Mouse (Mus musculus) liver, embryonic 16.5 days (tissue): ENCODE measurements at regions not wholly inside any gene's neighbourhood (a gene's known extent, or its start where the extent isn't known, plus 50 kb on each side); places are given as distances from the start of the nearest gene placed in this dataset.
"Not testable (repeated sequence)": the region's sequence is repeated elsewhere in the genome, so short reads cannot be mapped to it uniquely, and the experiment has no call there.

Experiments used
- ATAC-seq: fragments of 200-750 bp; cut with Nextera tagmentation; 2 replicates; pipeline ENCODE4 v1.8.0; 2017; ENCODE audit warnings: low read depth, mild to moderate bottlenecking, moderate number of reproducible peaks, moderate library complexity
- H3K27ac ChIP-seq: fragments of 300-500 bp; sonication (generic); 2 replicates; pipeline ENCODE4 v1.5.1; 2014; ENCODE audit warnings: mild to moderate bottlenecking, low read length
- H3K27me3 ChIP-seq: fragments of 300-500 bp; sonication (generic); 2 replicates; pipeline ENCODE4 v1.6.1; 2014; ENCODE audit warnings: low read depth, low read length, mixed read lengths; ENCODE audit not compliant: control insufficient read depth, insufficient read depth
- H3K36me3 ChIP-seq: fragments of 300-500 bp; sonication (generic); 2 replicates; pipeline ENCODE4 v1.6.1; 2014; ENCODE audit warnings: mild to moderate bottlenecking; ENCODE audit not compliant: control insufficient read depth, insufficient read depth
- H3K4me1 ChIP-seq: fragments of 300-500 bp; sonication (generic); 2 replicates; pipeline ENCODE4 v1.6.1; 2014; ENCODE audit warnings: low read depth, low read length, mixed read lengths; ENCODE audit not compliant: control insufficient read depth
- H3K4me2 ChIP-seq: fragments of 300-500 bp; sonication (generic); 2 replicates; pipeline ENCODE4 v1.6.1; 2014; ENCODE audit warnings: low read depth, low read length, mixed read lengths
- H3K4me3 ChIP-seq: fragments of 300-500 bp; sonication (generic); 2 replicates; pipeline ENCODE4 v1.5.1; 2014; ENCODE audit warnings: low read depth, mild to moderate bottlenecking, low read length
- H3K9ac ChIP-seq: fragments of 300-500 bp; sonication (generic); 2 replicates; pipeline ENCODE4 v1.6.1; 2014; ENCODE audit warnings: low read depth, low read length
- H3K9me3 ChIP-seq: fragments of 300-500 bp; sonication (generic); replicated peaks from 2 replicates; pipeline ENCODE4 v1.6.1; 2016; ENCODE audit warnings: low read length; ENCODE audit not compliant: control insufficient read depth
- WGBS: fragments of 180-500 bp; shearing (Covaris S2); extraction: QIAGEN DNeasy Blood & Tissue Kit; methylation state at CpG from one replicate; pipeline ENCODE4 v1.1.7; 2014; ENCODE audit not compliant: insufficient replicate concordance; 5-methylcytosine and 5-hydroxymethylcytosine counted together

DNA sequence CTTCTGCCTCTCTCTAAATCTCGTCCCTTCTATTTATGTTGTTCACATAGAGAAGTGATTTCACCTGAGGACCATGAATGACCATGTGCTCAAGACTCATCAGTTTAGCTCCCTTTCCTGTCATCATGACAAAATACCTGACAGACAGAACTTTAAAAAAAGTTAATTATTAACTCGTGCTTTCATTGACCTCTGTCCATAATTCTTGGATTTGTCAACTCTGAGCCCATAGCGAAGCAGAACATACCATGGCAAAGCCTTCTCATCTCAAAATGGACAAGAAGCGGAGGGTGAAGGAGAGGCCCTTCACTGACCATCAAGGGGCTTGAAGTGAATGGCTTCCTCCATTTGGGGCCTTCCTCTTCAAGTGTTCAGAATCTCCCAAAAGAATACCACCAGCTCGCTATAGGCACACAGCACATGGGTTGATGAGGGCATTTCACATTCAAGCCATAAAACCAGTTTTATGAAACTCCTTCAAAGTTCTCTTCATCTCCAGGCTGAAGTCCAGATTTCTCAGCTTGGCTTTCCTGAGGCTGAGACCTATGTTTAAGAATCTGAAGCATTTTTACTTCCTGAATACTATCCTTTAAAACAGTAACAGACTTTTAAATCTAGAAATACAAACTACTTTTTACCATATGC is 144.0 kb upstream of the P2ry1 start:
- H3K4me2 ChIP-seq: no peak overlapping the region
- H3K27me3 ChIP-seq: no peaks in the 10 kb centered on the region
- no peak overlapping the region for H3K27ac ChIP-seq
- no peaks in the 10 kb centered on the region for H3K36me3 ChIP-seq
- H3K9me3 ChIP-seq: no peaks in the 10 kb centered on the region
- no peak overlapping the region for H3K9ac ChIP-seq
- H3K4me1 ChIP-seq: no peaks in the 10 kb centered on the region; the same call in 1 of the 2 replicates
- no peak overlapping the region for H3K4me3 ChIP-seq
- ATAC-seq: 0 out of 2 replicates have a peak, but pooled peaks have one; percentile 30
- WGBS: 68% methylated on average over 5 of the region's 5 CpGs

GRCm38 (mm10) chr3:60859119-60859515 is 143.5 kb upstream of the P2ry1 start:
- no peaks in the 10 kb centered on the region for H3K36me3 ChIP-seq
- no peaks in the 10 kb centered on the region for H3K27me3 ChIP-seq
- no peak overlapping the region for H3K4me2 ChIP-seq
- H3K9ac ChIP-seq: no peak overlapping the region
- no peak overlapping the region for H3K27ac ChIP-seq
- no peak for ATAC-seq
- no peaks in the 10 kb centered on the region; the same call in 1 of the 2 replicates for H3K4me1 ChIP-seq
- no peaks in the 10 kb centered on the region for H3K9me3 ChIP-seq
- WGBS: 71% methylated on average over 3 of the region's 3 CpGs
- H3K4me3 ChIP-seq: no peak overlapping the region

- ATAC-seq, H3K9me3 ChIP-seq, H3K4me1 ChIP-seq, H3K27me3 ChIP-seq, H3K9ac ChIP-seq, H3K27ac ChIP-seq, H3K36me3 ChIP-seq, H3K4me3 ChIP-seq, H3K4me2 ChIP-seq: not testable (repeated sequence)
- 81% methylated on average over 11 of the region's 11 CpGs for WGBS
Measured at GRCm38 (mm10) chr3:60876858-60877257, 125.7 kb upstream of the P2ry1 start.

- no peak overlapping the region for H3K4me2 ChIP-seq
- no peaks in the 10 kb centered on the region for H3K36me3 ChIP-seq
- 85% methylated on average over 3 of the region's 3 CpGs for WGBS
- H3K4me1 ChIP-seq: no peaks in the 10 kb centered on the region
- no peak overlapping the region for H3K9ac ChIP-seq
- H3K27me3 ChIP-seq: no peaks in the 10 kb centered on the region
- no peak for ATAC-seq
- no peak overlapping the region for H3K4me3 ChIP-seq
- no peaks in the 10 kb centered on the region for H3K9me3 ChIP-seq
- no peak overlapping the region for H3K27ac ChIP-seq
Measured at GRCm38 (mm10) chr3:60878880-60879279, 123.7 kb upstream of the P2ry1 start.

DNA sequence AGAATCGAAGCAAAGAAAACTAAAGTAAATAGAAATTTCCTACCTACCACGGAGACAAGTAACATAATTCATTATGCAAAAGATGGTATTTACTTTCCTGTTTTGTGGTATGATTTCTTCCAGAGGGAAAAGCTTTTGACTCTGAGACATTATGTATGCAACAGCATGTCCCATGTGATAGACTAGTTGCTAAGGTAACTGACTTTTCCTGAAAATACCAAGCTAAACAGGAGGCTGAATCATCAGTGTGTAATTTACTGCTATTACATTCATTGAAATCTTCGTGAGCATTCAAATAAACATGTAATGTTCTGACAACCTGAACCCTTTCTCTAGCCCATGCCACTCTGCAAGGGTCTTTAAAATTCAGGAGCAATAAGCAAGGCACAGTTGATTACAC is 118.6 kb upstream of the P2ry1 start:
- no peaks in the 10 kb centered on the region for H3K27me3 ChIP-seq
- no peaks in the 10 kb centered on the region for H3K4me1 ChIP-seq
- ATAC-seq: no peak
- no peak overlapping the region for H3K27ac ChIP-seq
- H3K4me2 ChIP-seq: no peak overlapping the region
- no peaks in the 10 kb centered on the region for H3K36me3 ChIP-seq
- 50% methylated on average over 3 of the region's 3 CpGs for WGBS
- H3K9me3 ChIP-seq: no peaks in the 10 kb centered on the region
- H3K9ac ChIP-seq: no peak overlapping the region
- no peak overlapping the region for H3K4me3 ChIP-seq

GRCm38 (mm10) chr3:60889191-60889861 is 113.3 kb upstream of the P2ry1 start:
- Histone ChIP-seq H3K4me1 (no peaks in the 10 kb centered on the region), H3K9ac (no peak overlapping the region), H3K27me3 (no peaks in the 10 kb centered on the region), H3K9me3 (no peaks in the 10 kb centered on the region), H3K27ac (no peak overlapping the region), H3K36me3 (no peaks in the 10 kb centered on the region), H3K4me2 (no peak overlapping the region), H3K4me3 (no peak overlapping the region)
- WGBS: 67% methylated on average over 4 of the region's 4 CpGs
- ATAC-seq: no peak

- no peak overlapping the region for H3K9ac ChIP-seq
- no peaks in the 10 kb centered on the region for H3K4me1 ChIP-seq
- no peaks in the 10 kb centered on the region for H3K36me3 ChIP-seq
- H3K4me3 ChIP-seq: no peak overlapping the region
- 69% methylated on average over 5 of the region's 5 CpGs for WGBS
- no peak overlapping the region for H3K4me2 ChIP-seq
- no peaks in the 10 kb centered on the region for H3K9me3 ChIP-seq
- no peak overlapping the region for H3K27ac ChIP-seq
- ATAC-seq: no peak
- no peaks in the 10 kb centered on the region for H3K27me3 ChIP-seq
Measured at GRCm38 (mm10) chr3:60897628-60898269, 104.8 kb upstream of the P2ry1 start.

DNA sequence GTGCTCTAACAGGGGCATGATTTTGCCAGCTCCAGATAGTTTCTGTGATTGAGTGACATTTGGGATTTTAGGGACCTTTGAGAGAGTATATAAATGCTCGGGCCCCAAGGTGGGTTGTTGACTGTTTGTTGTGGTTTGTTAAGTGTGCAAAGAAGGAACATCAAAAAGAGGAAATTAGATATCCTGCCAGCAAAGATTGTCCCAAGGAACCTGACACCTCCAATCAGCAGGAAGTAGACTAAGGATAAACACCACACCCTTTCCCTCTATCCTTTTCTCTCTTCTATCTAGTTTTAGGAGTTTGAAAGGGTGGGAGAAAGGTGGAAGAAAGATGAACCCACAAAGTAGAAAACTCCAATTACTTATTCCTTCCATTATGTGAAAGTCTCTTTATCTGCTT is 103.9 kb upstream of the P2ry1 start:
- no peak overlapping the region for H3K4me3 ChIP-seq
- no peak overlapping the region for H3K27ac ChIP-seq
- no peaks in the 10 kb centered on the region for H3K36me3 ChIP-seq
- WGBS: 33% methylated on average over 1 of the region's 1 CpGs
- ATAC-seq: no peak
- H3K9ac ChIP-seq: no peak overlapping the region
- no peak overlapping the region for H3K4me2 ChIP-seq
- H3K27me3 ChIP-seq: no peaks in the 10 kb centered on the region
- no peaks in the 10 kb centered on the region for H3K4me1 ChIP-seq
- no peaks in the 10 kb centered on the region for H3K9me3 ChIP-seq

- ATAC-seq: no peak
- Histone ChIP-seq H3K4me1 (no peaks in the 10 kb centered on the region), H3K27ac (no peak overlapping the region)
Measured at GRCm38 (mm10) chr3:60901571-60901970, 101.0 kb upstream of the P2ry1 start.

More at GRCm38 (mm10) chr3:60901571-60901970, 101.0 kb upstream of the P2ry1 start:
- 77% methylated on average over 2 of the region's 2 CpGs for WGBS
- Histone ChIP-seq H3K4me2 (no peak overlapping the region), H3K27me3 (no peaks in the 10 kb centered on the region), H3K9ac (no peak overlapping the region), H3K36me3 (no peaks in the 10 kb centered on the region), H3K4me3 (no peak overlapping the region), H3K9me3 (no peaks in the 10 kb centered on the region)
